Mouse (Mus musculus) kidney, adult 18-20 months (tissue): ENCODE measurements around the gene Trim72.

ENCODE experiments used
- DNase-seq: peaks from one replicate; pipeline ENCODE4 v3.0.0; 2021

Gene Trim72

GRCm38 (mm10) chr7:128056917-128057444 lies 53.2 kb downstream of the Trim72 start:
- no peak for DNase-seq

- DNase-seq: no peak
These were observed 54.1 kb downstream of the Trim72 start for GRCm38 (mm10) chr7:128057860-128058259.

GRCm38 (mm10) chr7:128058576-128058975 lies 54.8 kb downstream of the Trim72 start:
- no peak for DNase-seq

GRCm38 (mm10) chr7:128059091-128059490 lies 55.3 kb downstream of the Trim72 start:
- DNase-seq: no peak
